Mouse (Mus musculus) left cerebral cortex, adult 18-20 months (tissue): ENCODE results near the gene Gm44805. TPM values are rescaled to one million over a fixed set of nuclear protein-coding genes. Genes with fewer than 3 reads are reported as not detected.
A peak's percentile ranks its signal among the peaks of the same experiment; 100 is the strongest.

Source experiments
- DNase-seq, 2 experiments: peaks; one replicate each; pipeline ENCODE4 v3.0.0; 2021 to 2022; ENCODE audit warnings: low spot score in 2 of 2, mixed read lengths in 1 of 2
- total RNA-seq, 2 experiments: library from RNA; stranded (reverse); gene quantifications; 2 replicates each; pipeline ENCODE4 v1.2.3; 2021

Gene Gm44805
- total RNA-seq, 2 experiments from 2014 or later: not detected

DNA sequence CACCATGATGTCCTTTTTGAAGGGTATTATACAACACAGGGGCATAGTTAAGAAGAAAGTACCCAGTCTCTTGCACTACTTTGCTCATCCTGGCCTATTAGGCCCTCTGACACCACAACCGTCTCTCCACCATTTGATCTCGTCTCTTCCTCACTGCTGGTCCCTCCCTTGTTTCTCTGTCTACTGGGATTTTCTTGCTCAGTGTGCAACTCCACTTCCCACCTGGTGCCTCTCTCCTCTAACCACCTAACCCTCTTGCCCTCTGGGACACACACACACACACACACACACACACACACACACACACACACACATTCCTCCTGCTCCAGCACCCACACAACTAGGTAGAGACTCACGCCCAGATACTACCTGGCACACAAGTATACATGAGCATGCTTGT is 2.3 kb downstream of the Gm44805 start:
- no peak for DNase-seq

DNA sequence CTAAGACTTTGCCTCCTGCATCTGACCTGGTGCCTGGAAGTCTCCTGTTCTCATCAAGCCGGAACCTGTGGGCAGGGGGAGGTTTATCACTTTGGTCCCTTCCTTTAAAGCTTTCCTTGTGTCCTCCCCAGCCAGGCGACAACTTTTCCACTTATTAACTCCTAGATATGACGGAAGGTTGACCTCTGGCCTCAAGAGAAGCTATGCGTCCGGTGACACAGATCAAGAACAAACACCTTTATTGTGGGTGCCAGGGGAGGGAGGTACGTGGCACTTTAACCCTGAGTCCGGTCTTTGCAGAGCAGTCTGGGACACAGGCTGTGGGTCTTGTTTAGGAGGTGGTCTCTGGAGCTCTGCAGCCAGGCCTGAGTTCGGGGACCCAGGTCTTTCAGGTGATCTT is 3.4 kb downstream of the Gm44805 start, which contains the start of gene Apoc2:
TSS of gene Apoc2 (minus strand) at position 70 of the 400 bp plus-strand sequence.
- DNase-seq: no peak

DNA sequence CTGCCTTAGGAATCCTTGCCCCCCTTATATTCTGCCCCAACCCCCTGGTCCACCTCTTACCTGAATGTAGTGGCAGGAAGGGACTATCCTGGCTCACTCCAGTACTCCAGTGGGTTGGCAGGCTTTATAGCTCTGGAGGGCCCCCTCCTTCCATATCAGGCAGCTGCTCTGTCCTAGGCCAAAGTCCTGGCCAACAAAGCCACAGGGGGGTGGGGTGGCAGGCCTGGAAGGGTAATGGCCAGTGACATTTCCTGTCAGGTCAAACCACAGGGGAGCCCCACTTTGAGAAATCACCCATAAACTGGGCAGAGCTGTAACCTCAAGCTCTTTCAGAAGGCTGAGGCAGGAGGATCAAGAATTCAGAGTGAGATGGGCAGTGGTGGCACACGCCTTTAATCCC is 4.6 kb downstream of the Gm44805 start:
- DNase-seq: no peak

DNA sequence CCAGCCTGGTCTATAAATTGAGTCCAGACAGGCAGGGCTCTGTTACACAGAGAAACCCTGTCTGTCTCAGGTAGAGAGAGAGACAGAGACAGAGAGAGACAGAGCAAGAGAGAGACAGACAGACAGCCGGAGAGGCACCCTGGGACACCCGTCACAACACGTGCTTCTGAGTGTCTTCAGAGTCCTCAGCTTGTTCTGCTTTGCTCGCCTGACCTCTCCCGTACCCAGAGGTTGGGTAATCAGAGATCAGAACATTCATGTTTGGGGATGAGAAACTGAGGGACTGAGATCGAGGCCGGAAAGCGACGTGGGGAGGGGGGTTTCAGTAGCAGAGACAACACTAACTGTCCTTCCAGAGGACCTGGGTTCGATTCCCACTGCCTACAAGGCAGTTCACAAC is 5.4 kb downstream of the Gm44805 start:
- DNase-seq: no peak

DNA sequence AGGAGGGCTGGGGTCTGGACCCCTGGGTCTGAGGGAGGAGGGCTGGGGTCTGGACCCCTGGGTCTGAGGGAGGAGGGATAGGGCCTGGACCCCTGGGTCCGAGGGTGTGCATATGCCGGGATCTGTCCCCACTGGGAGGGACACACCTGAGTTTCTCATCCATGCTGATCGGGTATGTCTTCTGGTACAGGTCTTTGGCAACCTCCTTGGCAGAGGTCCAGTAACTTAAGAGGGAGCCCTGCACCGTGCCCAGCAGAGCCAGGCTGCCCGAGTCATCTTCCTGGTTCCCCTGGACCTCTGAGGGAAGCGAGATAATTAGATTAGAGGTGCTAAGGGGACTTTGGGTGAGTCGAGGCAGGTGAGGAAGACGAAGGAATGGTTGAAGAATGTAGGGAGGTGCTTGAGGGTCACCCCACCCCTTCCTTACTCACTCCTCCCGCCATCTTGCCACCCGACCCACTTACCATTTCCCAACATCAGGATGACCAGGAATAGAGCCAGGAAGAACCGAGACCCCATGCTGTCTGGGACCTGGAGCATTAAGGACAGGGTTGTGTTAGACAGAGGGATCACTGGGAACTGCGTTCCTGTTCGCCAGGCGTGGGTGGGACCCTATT is 8.0 kb downstream of the Gm44805 start:
- no peak for DNase-seq

DNA sequence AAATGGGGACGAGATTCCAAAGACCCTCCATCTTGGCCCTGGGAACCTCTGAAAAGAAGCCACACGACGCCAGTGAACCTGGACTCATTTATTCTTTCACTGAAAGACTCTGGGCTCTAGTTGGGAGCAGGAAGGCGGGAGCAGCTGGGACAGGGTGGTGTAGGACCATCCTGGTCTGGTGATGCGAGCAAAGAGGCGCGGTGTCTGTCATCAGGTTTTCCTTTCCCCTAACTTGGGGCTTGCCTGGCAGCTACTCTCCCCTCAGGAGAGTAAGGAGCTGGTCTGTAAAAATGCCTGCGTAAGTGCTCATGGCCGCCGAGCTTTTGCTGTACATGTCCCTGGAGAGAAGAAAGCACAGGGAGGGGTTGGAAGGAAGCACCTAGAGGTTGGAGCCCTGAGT is 9.7 kb downstream of the Gm44805 start:
- no peak for DNase-seq

DNA sequence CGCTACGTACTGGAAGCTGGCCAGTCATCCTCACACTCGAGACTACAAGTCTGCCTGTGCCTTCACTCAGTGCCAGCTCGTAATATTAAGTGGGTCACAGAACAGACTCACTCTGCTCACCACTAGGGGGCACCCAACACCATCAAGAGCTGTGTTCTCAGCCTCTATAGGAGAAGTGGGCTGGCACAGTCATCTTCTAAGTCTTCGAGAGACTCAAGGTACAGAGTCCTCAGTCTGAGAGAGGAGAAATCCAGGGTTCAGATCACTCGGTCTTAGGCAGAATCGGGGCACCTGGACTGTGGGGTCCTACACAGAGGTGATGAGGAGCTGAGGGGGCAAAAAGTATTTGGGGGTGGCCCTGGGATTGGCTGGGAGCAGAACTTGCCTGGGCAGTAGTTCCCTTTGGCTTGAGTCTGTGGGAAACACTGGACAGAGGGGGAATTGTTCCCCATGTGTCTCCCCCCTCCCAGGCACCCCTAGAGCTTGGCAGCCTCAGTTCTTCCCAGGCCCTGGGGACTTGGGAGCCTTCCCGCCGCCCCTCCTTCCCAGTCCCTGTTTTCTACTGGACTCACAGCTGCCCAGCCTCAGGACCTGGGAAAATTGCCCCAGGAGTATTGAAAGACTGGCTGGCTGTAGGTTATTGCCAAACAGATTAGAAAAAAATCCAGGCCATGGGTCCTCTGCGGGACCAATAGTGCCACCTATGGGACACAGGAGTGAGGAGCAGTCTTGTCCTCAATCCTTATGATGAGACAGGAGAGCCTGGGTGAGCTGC is 12.1 kb downstream of the Gm44805 start:
- peak; percentile 92 to 97 for DNase-seq

DNA sequence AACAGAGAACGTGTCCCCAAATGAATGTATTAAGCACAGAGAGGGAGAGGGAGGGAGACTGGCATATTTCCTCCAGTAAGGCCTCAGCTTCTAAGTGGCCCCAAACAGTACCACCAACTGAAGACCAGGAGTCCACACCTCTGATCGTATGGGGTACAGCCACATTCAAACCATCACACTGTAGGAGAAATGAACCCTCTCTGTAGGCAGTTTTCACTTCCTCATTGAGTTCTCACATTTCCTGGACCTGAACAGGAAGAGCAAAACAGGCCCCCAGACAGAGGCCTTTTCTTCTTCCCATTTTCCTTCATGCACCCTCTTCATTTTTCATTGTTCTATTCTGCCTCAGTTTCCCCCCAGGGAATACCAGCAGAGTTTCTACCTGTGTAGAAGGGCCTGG is 13.8 kb downstream of the Gm44805 start:
- DNase-seq: no peak

DNA sequence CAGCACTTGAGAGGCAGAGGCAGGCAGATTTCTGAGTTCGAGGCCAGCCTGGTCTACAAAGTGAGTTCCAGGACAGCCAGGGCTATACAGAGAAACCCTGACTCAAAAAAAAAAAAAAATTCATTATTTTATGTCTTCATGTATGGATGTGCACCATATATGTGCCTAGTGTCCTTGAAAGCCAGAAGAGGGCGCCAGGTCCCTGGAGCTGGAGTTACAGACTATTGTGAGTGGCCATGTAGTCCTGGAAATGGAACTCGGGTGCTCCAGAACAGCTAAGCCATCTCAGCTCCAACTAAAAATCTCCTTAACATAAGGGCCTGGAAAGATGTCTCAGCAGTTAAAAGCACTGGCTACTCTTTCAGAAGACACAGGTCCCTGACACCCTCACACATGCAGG is 14.5 kb downstream of the Gm44805 start:
- no peak for DNase-seq

DNA sequence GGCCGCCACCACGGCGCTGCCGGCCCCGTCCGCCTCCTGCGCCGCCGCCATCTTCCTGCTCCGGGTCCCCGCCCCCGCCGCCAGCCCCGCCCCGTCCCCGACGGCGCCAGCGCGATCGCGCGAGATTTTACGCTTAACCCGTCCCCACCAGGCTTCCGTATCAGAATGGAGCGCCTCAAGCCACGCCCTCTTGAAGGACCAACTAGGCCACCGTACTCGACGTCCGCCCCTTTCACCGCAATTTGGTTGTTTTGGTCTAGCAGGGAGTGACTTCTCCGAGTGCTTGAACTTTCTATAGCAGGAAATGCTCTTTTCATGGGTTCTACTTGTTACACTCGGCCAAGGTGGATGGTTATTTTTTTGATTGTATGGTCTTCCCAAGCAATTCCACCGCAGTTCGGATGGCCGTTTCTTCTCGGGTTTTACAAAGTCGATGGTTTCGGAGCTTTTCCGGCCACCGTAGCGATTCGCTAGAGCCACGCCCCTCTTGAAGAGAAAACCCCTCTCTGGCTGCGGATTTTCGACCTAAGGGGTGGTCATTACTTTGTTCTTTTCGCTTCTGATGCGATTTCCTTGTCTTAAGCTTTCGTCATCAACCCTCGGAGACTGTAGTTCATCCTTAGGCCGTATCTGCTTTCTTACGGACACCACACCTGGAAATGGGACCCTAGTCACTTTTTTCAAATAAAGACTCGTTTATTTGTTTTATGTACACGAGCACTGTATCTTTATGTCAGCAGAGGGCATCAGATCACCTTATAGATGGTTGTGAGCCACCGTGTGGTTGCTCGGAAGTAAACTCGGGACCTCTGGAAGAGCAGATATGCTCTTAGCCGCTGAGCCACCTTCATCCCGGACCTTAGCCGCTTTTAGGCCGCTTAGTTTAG is 16.0 kb downstream of the Gm44805 start, which contains the start of gene Clptm1:
TSS of gene Clptm1 (minus strand) at position 79 of the 887 bp plus-strand sequence.
- peak; percentile 97 to 99 for DNase-seq

DNA sequence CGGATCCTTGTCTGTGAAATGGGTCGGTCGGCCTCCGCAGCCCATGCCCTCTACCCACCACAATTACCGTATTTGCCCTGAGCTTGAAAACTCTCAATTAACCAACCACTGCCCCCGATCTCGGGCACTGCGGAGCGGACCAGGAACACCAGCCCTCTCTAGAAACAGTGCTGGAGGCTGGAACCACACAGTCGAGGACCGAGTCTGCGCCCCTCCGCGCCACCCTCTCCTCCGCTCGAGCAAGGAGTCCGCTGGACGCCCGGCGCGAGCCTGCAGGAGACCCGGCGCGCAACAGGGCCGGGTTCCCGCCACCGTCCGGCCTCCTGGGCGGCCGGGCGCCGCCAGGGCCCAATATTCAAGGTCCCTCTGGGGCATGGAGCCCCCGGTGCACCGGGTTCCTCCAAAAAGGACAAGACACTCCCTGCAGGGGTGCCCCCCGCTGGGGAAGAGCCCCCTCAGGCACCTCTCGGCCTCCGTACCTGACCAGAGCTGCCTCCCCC is 16.7 kb downstream of the Gm44805 start:
- DNase-seq: peak in 1 of 2 experiments; percentile 14

DNA sequence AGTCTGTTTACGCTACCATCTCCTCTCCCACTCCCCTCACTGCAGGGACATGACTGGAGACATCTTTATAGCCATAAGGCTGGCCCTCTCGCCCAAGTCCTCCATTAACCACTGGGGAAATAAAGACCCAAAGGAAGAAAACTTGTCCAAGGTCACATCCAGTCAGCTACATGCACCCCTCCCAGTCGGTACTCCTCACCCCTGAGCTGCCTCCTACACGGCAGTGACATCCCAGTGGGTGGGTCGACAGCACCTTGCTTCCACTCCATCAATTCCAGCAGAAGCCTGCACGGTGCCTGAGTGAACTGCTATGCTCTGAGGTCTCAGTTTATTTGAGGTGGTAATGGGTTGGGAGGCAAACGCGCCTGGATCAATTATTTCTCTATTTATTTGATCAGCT is 17.3 kb downstream of the Gm44805 start:
- DNase-seq: no peak

DNA sequence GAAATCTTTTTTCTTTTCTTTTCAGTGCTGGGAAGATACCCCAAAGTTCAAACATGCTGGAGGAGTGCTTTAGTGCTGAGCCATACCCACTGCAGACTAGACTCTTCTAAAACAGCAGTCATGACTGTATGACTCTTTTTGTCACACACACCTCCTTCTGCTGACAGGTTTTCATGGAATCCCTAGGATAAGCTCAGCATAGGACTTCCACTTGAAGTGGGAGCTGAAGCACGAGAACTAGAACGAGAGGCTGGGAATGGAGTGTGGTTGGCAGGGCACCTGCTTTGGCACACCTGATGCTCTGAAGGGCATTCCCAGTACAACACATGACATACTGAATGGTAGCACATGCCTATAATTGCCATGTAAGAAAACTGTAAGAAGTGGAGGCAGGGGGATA is 28.6 kb downstream of the Gm44805 start:
- no peak for DNase-seq

DNA sequence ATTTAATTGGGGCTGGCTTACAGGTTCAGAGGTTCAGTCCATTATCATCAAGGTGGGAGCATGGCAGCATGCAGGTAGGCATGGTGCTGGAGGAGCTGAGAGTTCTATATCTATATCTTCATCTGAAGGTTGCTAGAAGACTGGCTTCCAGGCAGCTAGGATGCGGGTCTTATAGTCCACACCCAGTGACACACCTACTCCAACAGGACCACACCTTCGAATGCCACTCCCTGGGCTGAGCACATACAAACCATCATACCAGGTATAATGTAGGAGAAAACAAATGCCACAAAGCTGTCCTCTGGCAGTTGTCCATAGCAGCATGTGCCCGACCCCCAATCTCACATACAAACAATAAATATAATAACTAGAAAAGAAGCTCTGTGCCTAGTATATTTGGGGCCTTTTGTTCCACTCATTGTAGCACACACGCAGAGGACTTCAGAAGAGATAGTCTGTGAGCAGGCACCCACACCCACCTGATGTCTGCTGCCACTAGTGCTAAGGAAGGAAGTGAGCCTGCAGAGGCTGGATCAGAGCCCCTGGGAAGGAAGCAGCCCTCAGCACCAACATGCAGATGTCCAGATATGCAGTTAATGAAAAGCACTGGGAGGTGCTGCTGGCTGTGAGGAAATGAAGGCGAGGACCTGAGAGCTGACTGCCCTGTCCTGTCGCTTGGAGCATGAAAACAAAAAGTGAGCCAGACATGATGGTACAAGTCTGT is 30.0 kb downstream of the Gm44805 start:
- no peak for DNase-seq

DNA sequence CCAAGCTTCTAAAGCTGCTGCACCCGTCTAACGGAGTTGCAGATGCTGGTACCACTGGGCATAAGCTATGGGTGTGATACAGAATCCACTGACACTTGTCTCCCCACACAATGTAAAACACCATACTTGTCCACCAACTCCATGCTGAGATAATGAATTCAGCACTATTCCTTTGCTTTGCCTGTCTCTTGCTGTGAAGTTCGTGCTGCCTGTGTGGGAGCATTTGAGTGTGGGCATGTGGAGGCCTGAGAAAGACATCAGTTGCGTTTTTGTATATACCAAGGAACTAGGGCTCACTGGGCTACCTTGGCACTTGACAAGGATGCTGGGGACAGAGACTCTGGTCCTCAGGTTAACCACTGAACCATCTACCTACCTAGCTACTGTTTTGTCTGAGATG is 40.0 kb downstream of the Gm44805 start:
- peak in 1 of 2 experiments; percentile 61 for DNase-seq

DNA sequence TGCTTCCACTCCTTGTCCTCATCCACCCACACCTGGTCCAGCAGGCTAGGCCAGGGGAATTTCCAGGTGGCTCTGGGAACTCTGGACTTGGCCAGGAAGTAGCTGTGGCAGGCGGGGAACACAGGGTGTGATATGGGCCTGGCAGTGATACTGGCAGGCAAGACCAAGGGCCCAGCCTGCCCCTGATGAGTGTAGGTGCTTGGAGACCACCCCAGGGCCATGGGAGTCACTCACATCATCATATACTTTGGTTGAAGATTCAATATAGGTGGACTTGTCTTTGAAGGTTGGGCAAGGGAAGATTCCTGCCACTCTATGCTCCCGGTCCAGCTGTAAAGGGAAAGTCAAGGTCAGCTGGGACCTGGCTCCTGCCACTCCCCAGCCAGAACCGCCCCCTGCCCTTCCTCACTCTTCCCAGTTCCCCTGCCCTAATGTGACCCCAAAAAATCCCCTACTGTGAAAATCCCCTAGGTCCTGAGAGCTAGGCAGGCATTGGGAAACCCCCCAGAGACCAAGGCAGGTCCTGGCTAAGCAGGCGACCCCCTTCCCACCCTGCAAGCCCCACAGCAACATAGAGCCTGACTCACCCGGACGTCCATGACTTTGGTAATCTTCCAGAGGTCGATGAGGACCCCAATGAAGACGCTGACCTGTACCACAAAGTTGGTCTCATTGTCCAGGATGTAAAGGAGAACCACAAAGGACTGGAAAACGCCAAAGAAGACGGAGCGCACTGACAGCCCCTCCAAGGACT is 46.0 kb downstream of the Gm44805 start:
- no peak for DNase-seq

DNA sequence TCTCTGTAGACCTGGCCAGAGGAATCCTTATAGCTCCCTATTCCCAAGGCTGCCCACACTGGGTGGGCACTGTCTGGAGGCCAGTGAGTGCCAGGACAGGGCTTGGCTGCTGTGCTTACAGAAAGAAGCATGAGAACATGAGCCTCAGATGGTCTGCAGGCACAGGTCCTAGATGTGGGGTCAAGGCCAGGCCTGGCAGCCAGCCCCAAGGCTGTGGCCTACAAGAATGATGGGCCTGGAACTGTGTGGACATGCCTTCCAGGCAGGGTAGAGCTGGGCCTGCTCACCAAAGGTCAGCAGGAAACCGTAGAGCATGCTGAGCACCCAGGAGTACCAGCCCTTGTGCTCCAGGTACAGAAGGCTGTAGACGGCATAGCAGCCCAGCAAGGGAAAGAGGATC is 46.6 kb downstream of the Gm44805 start:
- DNase-seq: no peak

DNA sequence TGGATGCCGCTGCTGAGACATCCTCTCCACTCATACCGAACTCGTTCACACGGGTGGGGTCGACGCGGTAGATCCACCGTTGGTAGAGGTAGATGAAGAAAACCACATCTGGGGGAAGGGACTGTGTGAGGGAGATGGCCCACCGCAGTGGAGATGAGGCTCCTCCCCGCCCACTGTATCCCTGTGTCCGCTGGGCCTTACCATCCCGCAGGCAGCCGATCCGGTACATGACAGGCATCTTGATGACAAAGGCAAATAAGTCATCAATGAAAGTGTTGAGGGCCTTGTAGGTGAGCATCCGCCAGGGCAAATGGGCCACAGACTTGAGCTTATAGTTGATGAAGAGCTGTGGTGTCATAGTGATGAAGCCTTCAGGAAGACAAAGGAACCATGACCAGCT is 47.4 kb downstream of the Gm44805 start:
- DNase-seq: no peak

DNA sequence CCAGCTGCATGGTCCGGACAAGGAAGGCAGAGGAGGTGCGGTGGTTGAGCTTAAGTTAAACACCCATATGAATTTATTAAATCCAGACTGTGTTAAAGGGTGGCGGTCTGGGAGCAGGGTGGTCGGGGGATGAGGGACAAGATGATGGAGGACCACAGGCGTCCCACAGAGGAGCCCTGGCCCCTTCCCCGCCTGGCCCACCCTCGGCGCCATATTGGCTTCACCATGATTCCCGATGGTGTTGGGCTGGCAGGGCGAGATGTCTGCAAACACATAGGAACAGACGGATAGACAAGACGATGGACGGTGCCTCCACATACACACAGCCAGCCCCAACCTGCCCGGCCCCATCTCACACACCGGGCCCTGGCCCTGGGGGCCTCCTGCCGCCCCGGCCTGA is 48.0 kb downstream of the Gm44805 start:
- DNase-seq: no peak

DNA sequence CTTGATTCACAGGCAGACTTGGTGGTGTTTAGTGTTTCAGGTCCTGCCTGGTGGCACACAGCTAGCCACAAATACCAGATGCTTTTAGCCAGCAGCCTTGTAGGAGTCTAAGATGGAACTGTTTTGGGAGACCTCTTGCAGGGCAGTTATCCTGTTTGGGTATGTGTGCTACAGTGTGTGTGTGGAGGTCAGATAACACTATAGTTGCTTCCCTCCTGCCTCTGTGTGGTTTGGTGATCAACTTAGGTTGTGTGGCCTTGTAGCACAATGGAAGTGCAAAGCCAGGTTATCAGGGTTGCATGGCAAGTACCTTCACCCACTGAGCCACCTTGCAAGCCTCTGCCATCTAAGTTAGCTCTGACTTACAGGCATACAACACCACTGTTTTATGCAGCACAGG is 48.5 kb downstream of the Gm44805 start:
- DNase-seq: no peak
